Mouse (Mus musculus): ENCODE data around the gene Rrbp1. TPM values are rescaled to one million over a fixed set of nuclear protein-coding genes. Genes with fewer than 3 reads are reported as not detected.

The Rrbp1 gene
- total and polyA plus RNA-seq, 2 experiments from 2014 or later, result 22.4 to 33.9 TPM

- TF ChIP-seq CTCF (IDR thresholded peaks at IDR 0.05), result 0 out of 2 replicates have a peak, but pooled peaks have one; percentile 27
- Histone ChIP-seq H3K27ac (ENCODE audit: low read depth, low read length) (0 out of 2 replicates have a peak overlapping the region, but pooled peaks have one; percentile 7), H3K27me3 (ENCODE audit: insufficient read depth, low read length) (no peaks in the 10 kb centered on the region), H3K9me3 (ENCODE audit: low read length) (no peaks in the 10 kb centered on the region), H3K36me3 (ENCODE audit: insufficient read depth, low read length) (no peaks in the 10 kb centered on the region), H3K4me2 (ENCODE audit: low read depth, low read length, poor library complexity, severe bottlenecking) (no peak overlapping the region), H3K4me1 (ENCODE audit: insufficient read depth, low read length) (peaks cover 3% of the 10 kb centered on the region; the same call in 1 of the 2 replicates), H3K9ac (replicated peaks; ENCODE audit: low read length, poor library complexity, severe bottlenecking) (no peak overlapping the region), H3K4me3 (ENCODE audit: low read depth, low read length) (no peak overlapping the region)
- WGBS, result 56% methylated on average over 5 of the region's 5 CpGs
- ATAC-seq (ENCODE audit: low FRiP score), result peak; percentile 66; the same call in 1 of the 2 replicates
- DNase-seq (ENCODE audit: low spot score), result peak; percentile 51
Measured at GRCm38 (mm10) chr2:144045756-144046560, 34.9 kb upstream of the Rrbp1 start.

DNA sequence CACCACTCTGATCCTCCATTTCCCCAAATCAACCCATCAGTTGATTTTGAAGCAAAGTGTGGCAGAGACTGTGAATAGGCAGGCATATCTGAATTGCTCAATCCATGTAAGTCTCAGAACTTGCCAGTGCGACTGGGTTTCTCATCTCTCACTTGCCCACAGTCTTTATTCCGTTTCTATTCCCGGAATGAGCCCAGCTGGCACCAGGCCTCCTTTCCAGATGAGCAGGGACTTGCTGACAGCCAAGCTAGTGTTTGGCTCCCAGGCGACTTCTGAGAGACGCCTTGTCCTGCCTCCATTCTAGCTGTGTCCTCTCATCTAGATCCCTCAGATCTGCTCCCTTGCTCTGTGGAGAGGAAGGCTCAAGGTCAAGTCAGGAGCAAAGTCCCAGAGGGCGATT is 33.7 kb upstream of the Rrbp1 start:
- no peaks in the 10 kb centered on the region for H3K27me3 ChIP-seq (ENCODE audit: insufficient read depth, low read length)
- no peak overlapping the region for H3K9ac ChIP-seq (replicated peaks; ENCODE audit: low read length, poor library complexity, severe bottlenecking)
- H3K4me1 ChIP-seq (ENCODE audit: insufficient read depth, low read length), result peaks cover 3% of the 10 kb centered on the region; the same call in 1 of the 2 replicates
- H3K36me3 ChIP-seq (ENCODE audit: insufficient read depth, low read length), result no peaks in the 10 kb centered on the region
- DNase-seq (ENCODE audit: low spot score), result peak; percentile 26
- no peak for ATAC-seq (ENCODE audit: low FRiP score)
- H3K9me3 ChIP-seq (ENCODE audit: low read length), result no peaks in the 10 kb centered on the region
- H3K4me2 ChIP-seq (ENCODE audit: low read depth, low read length, poor library complexity, severe bottlenecking), result no peak overlapping the region
- H3K4me3 ChIP-seq (ENCODE audit: low read depth, low read length), result no peak overlapping the region
- TF ChIP-seq CTCF (IDR thresholded peaks at IDR 0.05), result no peak
- no peak overlapping the region for H3K27ac ChIP-seq (ENCODE audit: low read depth, low read length)
- WGBS, result 75% methylated on average over 6 of the region's 6 CpGs

DNA sequence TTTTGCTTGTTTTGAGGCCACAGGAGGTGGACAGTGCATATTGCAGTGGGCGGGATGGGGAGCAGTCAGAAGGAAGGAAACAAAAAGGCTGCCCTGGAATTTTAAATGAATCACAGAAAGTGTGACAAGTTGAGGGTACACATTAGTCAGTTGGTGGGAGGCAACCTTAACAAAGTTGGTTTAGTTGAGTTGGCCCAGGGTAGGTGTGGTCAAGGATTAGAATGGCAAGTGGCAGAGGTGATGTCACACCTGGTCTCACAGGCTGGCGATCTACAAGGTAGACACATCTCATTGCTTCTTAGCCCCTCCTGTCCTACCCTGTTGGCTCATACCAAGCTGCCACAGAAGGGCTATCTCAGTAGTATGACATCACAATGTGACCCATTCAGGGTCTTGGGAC is 21.6 kb upstream of the Rrbp1 start, which contains the start of gene Banf2:
Gene Banf2 (plus strand): TSS at position 396 of the 400 bp plus-strand sequence.
- Histone ChIP-seq H3K27ac (ENCODE audit: low read depth, low read length) (no peak within 1 kb of the TSS), H3K27me3 (ENCODE audit: insufficient read depth, low read length) (no peaks in the 10 kb centered on the region), H3K9ac (replicated peaks; ENCODE audit: low read length, poor library complexity, severe bottlenecking) (no peak within 1 kb of the TSS), H3K4me2 (ENCODE audit: low read depth, low read length, poor library complexity, severe bottlenecking) (no peak within 1 kb of the TSS), H3K4me3 (ENCODE audit: low read depth, low read length) (no peak within 1 kb of the TSS), H3K4me1 (ENCODE audit: insufficient read depth, low read length) (no peaks in the 10 kb centered on the region), H3K36me3 (ENCODE audit: insufficient read depth, low read length) (no peaks in the 10 kb centered on the region), H3K9me3 (ENCODE audit: low read length) (no peaks in the 10 kb centered on the region)
- ATAC-seq (ENCODE audit: low FRiP score) (no peak), DNase-seq (ENCODE audit: low spot score) (no peak)
- no peak for TF ChIP-seq CTCF (IDR thresholded peaks at IDR 0.05)
- WGBS, result 100% methylated on average over 2 of the region's 2 CpGs

DNA sequence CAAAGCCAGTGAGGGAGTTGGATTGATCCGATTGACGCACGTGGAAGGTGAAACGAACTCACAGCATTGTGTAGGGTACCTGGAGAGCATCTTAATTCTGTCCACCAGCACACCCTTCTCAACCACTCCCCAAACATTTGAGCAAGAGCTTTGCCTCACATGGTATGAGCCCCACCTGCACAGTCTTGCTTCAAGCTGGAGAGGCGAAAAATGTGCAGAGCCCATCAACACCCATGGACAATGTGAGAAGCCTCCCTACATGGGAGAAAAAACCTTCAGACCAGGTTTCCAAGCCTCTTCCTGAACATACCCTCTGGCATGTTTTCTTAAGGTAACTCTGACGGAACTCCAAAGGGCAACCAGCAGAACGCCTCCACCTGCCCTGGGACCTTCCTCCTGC is 19.7 kb upstream of the Rrbp1 start:
- Histone ChIP-seq H3K9me3 (ENCODE audit: low read length) (no peaks in the 10 kb centered on the region), H3K27ac (ENCODE audit: low read depth, low read length) (no peak overlapping the region), H3K9ac (replicated peaks; ENCODE audit: low read length, poor library complexity, severe bottlenecking) (no peak overlapping the region), H3K4me1 (ENCODE audit: insufficient read depth, low read length) (no peaks in the 10 kb centered on the region), H3K36me3 (ENCODE audit: insufficient read depth, low read length) (no peaks in the 10 kb centered on the region), H3K27me3 (ENCODE audit: insufficient read depth, low read length) (no peaks in the 10 kb centered on the region), H3K4me2 (ENCODE audit: low read depth, low read length, poor library complexity, severe bottlenecking) (no peak overlapping the region), H3K4me3 (ENCODE audit: low read depth, low read length) (no peak overlapping the region)
- TF ChIP-seq CTCF (IDR thresholded peaks at IDR 0.05), result no peak
- no peak for ATAC-seq (ENCODE audit: low FRiP score)
- WGBS, result 93% methylated on average over 7 of the region's 7 CpGs
- no peak for DNase-seq (ENCODE audit: low spot score)

- H3K4me3 ChIP-seq (ENCODE audit: low read depth, low read length), result no peak overlapping the region
- ATAC-seq (ENCODE audit: low FRiP score) (no peak), DNase-seq (ENCODE audit: low spot score) (no peak)
- no peak for TF ChIP-seq CTCF (IDR thresholded peaks at IDR 0.05)
- no peaks in the 10 kb centered on the region for H3K36me3 ChIP-seq (ENCODE audit: insufficient read depth, low read length)
- WGBS, result 85% methylated on average over 4 of the region's 4 CpGs
- no peak overlapping the region for H3K4me2 ChIP-seq (ENCODE audit: low read depth, low read length, poor library complexity, severe bottlenecking)
- H3K4me1 ChIP-seq (ENCODE audit: insufficient read depth, low read length), result no peaks in the 10 kb centered on the region
- no peak overlapping the region for H3K9ac ChIP-seq (replicated peaks; ENCODE audit: low read length, poor library complexity, severe bottlenecking)
- no peak overlapping the region for H3K27ac ChIP-seq (ENCODE audit: low read depth, low read length)
- no peaks in the 10 kb centered on the region for H3K9me3 ChIP-seq (ENCODE audit: low read length)
- no peaks in the 10 kb centered on the region; the same call in 1 of the 2 replicates for H3K27me3 ChIP-seq (ENCODE audit: insufficient read depth, low read length)
Measured at GRCm38 (mm10) chr2:144026456-144026855, 15.4 kb upstream of the Rrbp1 start.

GRCm38 (mm10) chr2:144025361-144025760 is 14.3 kb upstream of the Rrbp1 start:
- no peak overlapping the region for H3K4me3 ChIP-seq (ENCODE audit: low read depth, low read length)
- ATAC-seq (ENCODE audit: low FRiP score) (no peak), DNase-seq (ENCODE audit: low spot score) (no peak)
- no peak overlapping the region for H3K27ac ChIP-seq (ENCODE audit: low read depth, low read length)
- no peak for TF ChIP-seq CTCF (IDR thresholded peaks at IDR 0.05)
- 86% methylated on average over 9 of the region's 9 CpGs for WGBS
- H3K27me3 ChIP-seq (ENCODE audit: insufficient read depth, low read length), result no peaks in the 10 kb centered on the region; the same call in 1 of the 2 replicates
- no peaks in the 10 kb centered on the region for H3K36me3 ChIP-seq (ENCODE audit: insufficient read depth, low read length)
- no peak overlapping the region for H3K4me2 ChIP-seq (ENCODE audit: low read depth, low read length, poor library complexity, severe bottlenecking)
- no peaks in the 10 kb centered on the region for H3K9me3 ChIP-seq (ENCODE audit: low read length)
- no peaks in the 10 kb centered on the region for H3K4me1 ChIP-seq (ENCODE audit: insufficient read depth, low read length)
- H3K9ac ChIP-seq (replicated peaks; ENCODE audit: low read length, poor library complexity, severe bottlenecking), result no peak overlapping the region
